Mouse (Mus musculus): ENCODE results near the gene Zfp697. TPM values are rescaled to one million over a fixed set of nuclear protein-coding genes. Genes with fewer than 3 reads are reported as not detected.
"Not testable (repeated sequence)": the region's sequence is repeated elsewhere in the genome, so short reads cannot be mapped to it uniquely, and the experiment has no call there.

Gene Zfp697
- polyA plus RNA-seq, 1 experiment from 2014 or later: 20.6 TPM

GRCm38 (mm10) chr3:98426749-98427148 is 44.5 kb downstream of the Zfp697 start:
- Histone ChIP-seq H3K4me3 (replicated peaks; ENCODE audit: low read length) (peak overlapping the region; percentile 43), H3K36me3 (replicated peaks; ENCODE audit: control insufficient read depth, insufficient read depth) (peaks cover 25% of the 10 kb centered on the region), H3K9me3 (ENCODE audit: control insufficient read depth, low read length) (no peaks in the 10 kb centered on the region), H3K27ac (no peak overlapping the region), H3K4me1 (replicated peaks; ENCODE audit: control insufficient read depth, insufficient read depth, low read length) (peaks cover 21% of the 10 kb centered on the region; the same call in 1 of the 2 replicates), H3K4me2 (replicated peaks) (peak overlapping the region; percentile 90), H3K9ac (no peak overlapping the region), H3K27me3 (ENCODE audit: control insufficient read depth, insufficient read depth, low read length) (peaks cover 27% of the 10 kb centered on the region; the same call in 1 of the 2 replicates)
- WGBS: 47% methylated on average over 5 of the region's 5 CpGs
- ATAC-seq (ENCODE audit: low FRiP score) (no peak), DNase-seq (ENCODE audit: low spot score) (no peak)

DNA sequence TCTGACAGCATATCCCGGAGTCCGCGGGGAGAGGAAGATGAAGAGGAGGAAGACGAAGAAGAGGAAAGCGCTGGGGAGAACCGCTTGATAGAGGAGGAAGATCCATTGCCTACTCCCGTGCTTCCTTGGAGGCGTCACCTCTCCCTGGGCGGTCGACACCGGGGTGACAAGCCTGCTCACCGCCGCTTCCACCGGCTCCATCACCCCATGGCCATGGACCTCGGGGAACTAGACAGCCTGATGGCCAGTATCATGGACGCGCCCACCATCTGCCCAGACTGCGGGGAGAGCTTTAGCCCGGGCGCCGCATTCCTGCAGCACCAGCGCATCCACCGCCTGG is 45.0 kb downstream of the Zfp697 start:
- ATAC-seq (ENCODE audit: low FRiP score): no peak
- H3K27me3 ChIP-seq (ENCODE audit: control insufficient read depth, insufficient read depth, low read length): peaks cover 27% of the 10 kb centered on the region; the same call in 1 of the 2 replicates
- peak overlapping the region; percentile 43 for H3K4me3 ChIP-seq (replicated peaks; ENCODE audit: low read length)
- H3K4me2 ChIP-seq (replicated peaks): peak overlapping the region; percentile 90
- H3K9me3 ChIP-seq (ENCODE audit: control insufficient read depth, low read length): no peaks in the 10 kb centered on the region
- peak; percentile 26 for DNase-seq (ENCODE audit: low spot score)
- peaks cover 21% of the 10 kb centered on the region; the same call in 1 of the 2 replicates for H3K4me1 ChIP-seq (replicated peaks; ENCODE audit: control insufficient read depth, insufficient read depth, low read length)
- peaks cover 25% of the 10 kb centered on the region for H3K36me3 ChIP-seq (replicated peaks; ENCODE audit: control insufficient read depth, insufficient read depth)
- H3K9ac ChIP-seq: peak overlapping the region; percentile 58; the same call in 1 of the 2 replicates
- WGBS: 3% methylated on average over 21 of the region's 23 CpGs
- H3K27ac ChIP-seq: no peak overlapping the region

DNA sequence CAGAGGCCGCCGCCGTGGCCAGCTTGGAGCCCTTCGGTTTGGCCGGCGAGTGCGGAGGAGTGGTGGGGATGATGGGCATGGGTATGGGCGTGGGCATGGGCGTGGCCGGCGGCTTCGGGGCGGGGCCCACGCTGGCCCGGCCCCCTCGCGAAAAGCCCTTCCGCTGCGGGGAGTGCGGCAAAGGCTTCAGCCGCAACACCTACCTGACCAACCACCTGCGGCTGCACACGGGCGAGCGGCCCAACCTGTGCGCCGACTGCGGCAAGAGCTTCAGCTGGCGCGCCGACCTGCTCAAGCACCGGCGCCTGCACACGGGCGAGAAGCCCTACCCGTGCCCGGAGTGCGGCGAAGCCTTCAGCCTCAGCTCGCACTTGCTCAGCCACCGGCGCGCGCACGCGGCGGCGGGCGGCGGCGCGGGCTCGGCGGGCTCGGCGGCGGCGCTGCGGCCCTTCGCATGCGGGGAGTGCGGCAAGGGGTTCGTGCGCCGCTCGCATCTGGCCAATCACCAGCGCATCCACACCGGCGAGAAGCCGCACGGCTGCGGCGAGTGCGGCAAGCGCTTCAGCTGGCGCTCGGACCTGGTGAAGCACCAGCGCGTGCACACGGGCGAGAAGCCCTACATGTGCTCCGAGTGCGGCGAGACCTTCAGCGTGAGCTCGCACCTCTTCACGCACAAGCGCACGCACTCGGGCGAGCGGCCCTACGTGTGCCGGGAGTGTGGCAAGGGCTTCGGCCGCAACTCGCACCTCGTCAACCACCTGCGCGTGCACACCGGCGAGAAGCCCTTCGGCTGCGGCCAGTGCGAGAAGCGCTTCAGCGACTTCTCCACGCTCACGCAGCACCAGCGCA is 45.6 kb downstream of the Zfp697 start:
- ATAC-seq (ENCODE audit: low FRiP score) (peak; percentile 92), DNase-seq (ENCODE audit: low spot score) (peak; percentile 59)
- H3K27ac ChIP-seq: no peak overlapping the region

GRCm38 (mm10) chr3:98428449-98428775 is 46.2 kb downstream of the Zfp697 start:
- Histone ChIP-seq H3K36me3 (replicated peaks; ENCODE audit: control insufficient read depth, insufficient read depth) (peaks cover 25% of the 10 kb centered on the region), H3K27me3 (ENCODE audit: control insufficient read depth, insufficient read depth, low read length) (peaks cover 27% of the 10 kb centered on the region; the same call in 1 of the 2 replicates), H3K4me3 (replicated peaks; ENCODE audit: low read length) (peak overlapping the region; percentile 43), H3K4me2 (replicated peaks) (peak overlapping the region; percentile 90), H3K27ac (no peak overlapping the region), H3K9ac (peak overlapping the region; percentile 58), H3K4me1 (replicated peaks; ENCODE audit: control insufficient read depth, insufficient read depth, low read length) (peaks cover 21% of the 10 kb centered on the region; the same call in 1 of the 2 replicates), H3K9me3 (ENCODE audit: control insufficient read depth, low read length) (no peaks in the 10 kb centered on the region)
- DNase-seq (ENCODE audit: low spot score): peak; percentile 25
- WGBS: 5% methylated on average over 17 of the region's 17 CpGs
- ATAC-seq (ENCODE audit: low FRiP score): peak; percentile 19

More for the DNA sequence above, 45.6 kb downstream of the Zfp697 start:
- Histone ChIP-seq H3K4me2 (replicated peaks) (peak overlapping the region; percentile 90), H3K4me3 (replicated peaks; ENCODE audit: low read length) (peak overlapping the region; percentile 43), H3K27me3 (ENCODE audit: control insufficient read depth, insufficient read depth, low read length) (peaks cover 27% of the 10 kb centered on the region; the same call in 1 of the 2 replicates), H3K9me3 (ENCODE audit: control insufficient read depth, low read length) (no peaks in the 10 kb centered on the region), H3K36me3 (replicated peaks; ENCODE audit: control insufficient read depth, insufficient read depth) (peaks cover 25% of the 10 kb centered on the region), H3K9ac (peak overlapping the region; percentile 58), H3K4me1 (replicated peaks; ENCODE audit: control insufficient read depth, insufficient read depth, low read length) (peaks cover 21% of the 10 kb centered on the region; the same call in 1 of the 2 replicates)
- under 1% methylated on average over 91 of the region's 110 CpGs for WGBS

DNA sequence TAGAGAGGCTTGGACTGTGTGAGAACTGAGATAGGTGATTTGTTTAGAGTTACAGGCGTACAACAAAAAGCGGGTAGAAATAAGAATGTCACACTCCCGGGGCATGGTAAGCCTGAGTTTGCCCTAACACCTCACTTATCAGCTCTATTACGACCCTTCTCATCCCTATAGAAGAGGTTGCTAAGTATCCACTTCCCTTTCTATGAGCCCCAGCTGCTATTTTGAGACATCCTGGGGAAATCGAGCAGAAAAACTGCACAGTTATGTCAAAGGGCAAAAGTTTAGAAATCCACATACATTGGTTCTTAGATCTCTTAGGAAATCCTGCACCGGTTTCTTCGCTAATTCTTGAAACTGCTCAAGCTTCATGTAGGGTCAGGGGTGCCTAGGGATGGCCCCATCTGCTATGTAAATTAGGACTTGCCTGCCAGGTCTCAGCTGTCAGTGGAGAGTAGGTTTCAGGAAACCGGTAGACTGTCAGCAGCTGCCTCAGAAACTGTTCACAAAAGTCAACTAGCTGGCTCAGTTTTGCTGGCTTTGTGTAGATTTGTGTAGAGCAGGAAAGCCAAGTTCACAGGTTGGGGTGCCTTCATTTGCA is 46.8 kb downstream of the Zfp697 start:
- H3K27me3 ChIP-seq (ENCODE audit: control insufficient read depth, insufficient read depth, low read length): peaks cover 27% of the 10 kb centered on the region; the same call in 1 of the 2 replicates
- DNase-seq (ENCODE audit: low spot score) (peak; percentile 24), ATAC-seq (ENCODE audit: low FRiP score) (no peak)
- 18% methylated on average over 8 of the region's 8 CpGs for WGBS
- H3K36me3 ChIP-seq (replicated peaks; ENCODE audit: control insufficient read depth, insufficient read depth): peaks cover 25% of the 10 kb centered on the region
- H3K4me3 ChIP-seq (replicated peaks; ENCODE audit: low read length): no peak overlapping the region
- no peak overlapping the region for H3K9ac ChIP-seq
- H3K4me1 ChIP-seq (replicated peaks; ENCODE audit: control insufficient read depth, insufficient read depth, low read length): peaks cover 21% of the 10 kb centered on the region; the same call in 1 of the 2 replicates
- peak overlapping the region; percentile 90 for H3K4me2 ChIP-seq (replicated peaks)
- H3K9me3 ChIP-seq (ENCODE audit: control insufficient read depth, low read length): no peaks in the 10 kb centered on the region
- H3K27ac ChIP-seq: no peak overlapping the region

DNA sequence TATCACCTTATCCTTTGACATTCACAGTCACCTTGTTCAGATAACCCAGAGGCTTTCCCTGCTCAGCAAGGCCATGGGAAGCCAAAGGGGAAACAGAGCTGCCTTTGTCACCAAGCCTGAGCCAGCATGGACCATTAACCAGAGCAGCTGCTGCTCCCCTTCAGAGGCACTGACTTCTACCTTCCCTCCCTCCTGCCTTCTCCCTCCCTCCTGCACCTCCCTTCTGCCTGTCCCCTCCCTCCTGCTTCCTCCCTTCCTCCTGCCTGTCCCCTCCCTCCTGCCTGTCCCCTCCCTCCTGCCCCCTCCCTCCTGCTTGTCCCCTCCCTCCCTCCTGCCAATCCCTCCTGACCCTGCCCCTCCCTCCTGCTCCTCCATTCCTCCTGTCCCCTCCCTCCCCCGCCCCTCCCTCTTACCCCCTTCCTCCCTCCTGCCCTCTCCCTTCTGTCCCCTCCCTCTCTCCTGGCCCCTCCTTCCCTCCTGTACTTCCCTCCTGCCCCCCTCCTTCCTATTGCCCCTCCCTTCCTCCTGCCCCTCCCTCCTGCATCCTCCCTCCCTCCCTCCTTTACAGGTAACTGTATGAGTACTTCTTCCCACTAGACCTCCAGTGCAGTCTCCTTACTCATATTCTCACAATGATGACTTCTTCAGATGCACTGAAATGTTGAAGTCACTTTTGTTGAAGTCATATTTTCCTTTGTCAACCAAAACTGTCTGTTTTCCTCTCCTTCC is 52.0 kb downstream of the Zfp697 start:
- peak; percentile 23 for DNase-seq (ENCODE audit: low spot score)
- no peaks in the 10 kb centered on the region for H3K27me3 ChIP-seq (ENCODE audit: control insufficient read depth, insufficient read depth, low read length)
- 80% methylated on average over 1 of the region's 1 CpGs for WGBS
- no peaks in the 10 kb centered on the region for H3K9me3 ChIP-seq (ENCODE audit: control insufficient read depth, low read length)
- no peak overlapping the region for H3K9ac ChIP-seq
- H3K27ac ChIP-seq: no peak overlapping the region
- H3K4me2 ChIP-seq (replicated peaks): no peak overlapping the region
- H3K36me3 ChIP-seq (replicated peaks; ENCODE audit: control insufficient read depth, insufficient read depth): 0 out of 2 replicates have a peak, but pooled peaks cover 7% of the 10 kb centered on the region
- ATAC-seq (ENCODE audit: low FRiP score): 0 out of 2 replicates have a peak, but pooled peaks have one; percentile 24
- H3K4me3 ChIP-seq (replicated peaks; ENCODE audit: low read length): no peak overlapping the region
- H3K4me1 ChIP-seq (replicated peaks; ENCODE audit: control insufficient read depth, insufficient read depth, low read length): no peaks in the 10 kb centered on the region

DNA sequence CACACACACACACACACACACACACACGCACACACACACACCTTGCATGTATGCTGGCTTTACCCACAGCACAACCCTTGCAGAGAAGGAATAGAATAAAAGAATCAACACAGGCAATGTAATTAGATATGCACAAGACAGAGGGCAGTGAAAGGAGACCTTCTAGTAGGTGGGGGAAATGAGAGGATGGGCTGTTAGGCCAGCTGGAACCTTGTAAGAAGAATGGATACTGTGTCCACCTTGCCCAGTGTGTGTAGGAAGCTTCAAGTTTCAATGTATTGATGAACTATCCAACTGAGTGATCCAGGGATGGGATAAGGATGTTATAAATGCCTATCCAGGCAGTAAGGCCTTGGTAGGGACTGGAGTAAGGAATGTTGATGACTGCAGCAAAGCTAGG is 52.8 kb downstream of the Zfp697 start:
- Histone ChIP-seq H3K9me3 (ENCODE audit: control insufficient read depth, low read length) (no peaks in the 10 kb centered on the region), H3K4me1 (replicated peaks; ENCODE audit: control insufficient read depth, insufficient read depth, low read length) (no peaks in the 10 kb centered on the region), H3K27me3 (ENCODE audit: control insufficient read depth, insufficient read depth, low read length) (no peaks in the 10 kb centered on the region), H3K27ac (no peak overlapping the region), H3K4me3 (replicated peaks; ENCODE audit: low read length) (no peak overlapping the region), H3K9ac (no peak overlapping the region), H3K4me2 (replicated peaks) (no peak overlapping the region), H3K36me3 (replicated peaks; ENCODE audit: control insufficient read depth, insufficient read depth) (0 out of 2 replicates have a peak, but pooled peaks cover 7% of the 10 kb centered on the region)
- DNase-seq (ENCODE audit: low spot score) (peak; percentile 4), ATAC-seq (ENCODE audit: low FRiP score) (no peak)
- 89% methylated on average over 1 of the region's 1 CpGs for WGBS

GRCm38 (mm10) chr3:98442245-98442644 is 60.0 kb downstream of the Zfp697 start:
- H3K4me1 ChIP-seq (replicated peaks; ENCODE audit: control insufficient read depth, insufficient read depth, low read length); H3K27ac ChIP-seq; H3K9me3 ChIP-seq (ENCODE audit: control insufficient read depth, low read length); H3K4me2 ChIP-seq (replicated peaks); H3K36me3 ChIP-seq (replicated peaks; ENCODE audit: control insufficient read depth, insufficient read depth); H3K4me3 ChIP-seq (replicated peaks; ENCODE audit: low read length); DNase-seq (ENCODE audit: low spot score); H3K27me3 ChIP-seq (ENCODE audit: control insufficient read depth, insufficient read depth, low read length); H3K9ac ChIP-seq; ATAC-seq (ENCODE audit: low FRiP score): not testable (repeated sequence)
- 44% methylated on average over 3 of the region's 3 CpGs for WGBS

Measured in hindbrain, embryonic 14.5 days (tissue).